Mouse (Mus musculus): ENCODE results near the gene Olfr1036. TPM values are rescaled to one million over a fixed set of nuclear protein-coding genes. Genes with fewer than 3 reads are reported as not detected.

Olfr1036 gene
- not detected in 2 replicates for polyA plus RNA-seq (2012; rRNA removed)

DNA sequence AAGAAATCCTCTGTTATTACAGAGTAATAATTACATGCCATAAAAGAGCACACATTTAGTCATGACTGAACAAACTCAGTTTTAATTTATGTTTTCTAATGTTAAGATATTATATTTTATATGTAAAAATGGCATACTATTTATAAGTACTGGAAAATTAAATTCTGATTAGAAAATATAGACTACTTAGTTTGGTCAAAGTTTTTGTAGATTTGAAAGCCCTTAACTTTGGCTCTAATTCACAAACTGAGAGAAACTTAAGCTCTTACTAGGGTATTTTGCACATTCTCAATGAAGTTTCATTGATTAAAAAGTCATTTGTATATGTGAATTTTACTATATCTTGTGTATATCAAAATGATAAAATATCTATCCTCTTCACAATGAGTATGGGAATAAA is at the start of gene Olfr1036:
Olfr1036 (plus strand) TSS at position 301 of the 400 bp plus-strand sequence.

DNA sequence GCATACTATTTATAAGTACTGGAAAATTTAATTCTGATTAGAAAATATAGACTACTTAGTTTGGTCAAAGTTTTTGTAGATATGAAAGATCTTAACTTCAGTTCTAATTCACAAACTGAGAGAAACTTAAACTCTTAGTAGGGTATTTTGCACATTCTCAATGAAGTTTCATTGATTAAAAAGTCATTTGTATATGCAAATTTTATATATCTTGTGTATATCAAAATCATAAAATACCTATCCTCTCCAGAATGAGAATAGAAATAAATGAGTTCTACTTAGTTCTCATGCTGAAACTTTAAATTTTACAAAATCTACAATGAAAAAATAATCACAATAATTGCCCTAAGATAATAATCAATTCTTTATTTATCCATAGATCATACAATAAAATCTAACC is 28.2 kb upstream of the Olfr1036 start, which contains the start of gene Olfr1034:
Olfr1034 (plus strand) TSS at position 301 of the 400 bp plus-strand sequence.

GRCm38 (mm10) chr2:86087285-86087684 is 13.5 kb downstream of the Olfr1036 start, which contains the start of gene Olfr1037:
Gene Olfr1037, minus strand, starts transcription at chr2:86087385.

Other genes with a start within 250 kb of the Olfr1036 start
- not detected in 2 replicates for gene Olfr1019, start 228.5 kb upstream of the Olfr1036 start, polyA plus RNA-seq (2012; rRNA removed)
- gene Olfr1020, start 227.0 kb upstream of the Olfr1036 start, polyA plus RNA-seq (2012; rRNA removed), result not detected in 2 replicates
- gene Olfr1022, start 205.4 kb upstream of the Olfr1036 start, polyA plus RNA-seq (2012; rRNA removed), result not detected in 2 replicates
- not detected in 2 replicates for gene Olfr1023, start 188.4 kb upstream of the Olfr1036 start, polyA plus RNA-seq (2012; rRNA removed)
- gene Olfr1024, start 168.9 kb upstream of the Olfr1036 start, polyA plus RNA-seq (2012; rRNA removed), result not detected in 2 replicates
- gene Olfr1025-ps1, start 158.8 kb upstream of the Olfr1036 start, polyA plus RNA-seq (2012; rRNA removed), result not detected in 2 replicates
- not detected in 2 replicates for gene Olfr1026, start 152.4 kb upstream of the Olfr1036 start, polyA plus RNA-seq (2012; rRNA removed)
- not detected in 2 replicates for gene Olfr1028, start 123.6 kb upstream of the Olfr1036 start, polyA plus RNA-seq (2012; rRNA removed)
- not detected in 2 replicates for gene Olfr1029, start 100.1 kb upstream of the Olfr1036 start, polyA plus RNA-seq (2012; rRNA removed)
- gene Olfr1030, start 94.7 kb upstream of the Olfr1036 start, polyA plus RNA-seq (2012; rRNA removed), result not detected in 2 replicates
- gene Olfr1031, start 83.7 kb upstream of the Olfr1036 start, polyA plus RNA-seq (2012; rRNA removed), result not detected in 2 replicates
- gene Olfr1032, start 68.5 kb upstream of the Olfr1036 start, polyA plus RNA-seq (2012; rRNA removed), result not detected in 2 replicates
- 0.08 and 0.14 TPM in 2 replicates for gene Olfr1033, start 53.4 kb upstream of the Olfr1036 start, polyA plus RNA-seq (2012; rRNA removed)
- gene Olfr1034, start 28.1 kb upstream of the Olfr1036 start, polyA plus RNA-seq (2012; rRNA removed), result 0.03 TPM in 1 of 2 replicates, not detected in the other
- gene Olfr1037, start 13.4 kb downstream of the Olfr1036 start, polyA plus RNA-seq (2012; rRNA removed), result not detected in 2 replicates
- not detected in 2 replicates for gene Olfr1039, start 61.9 kb downstream of the Olfr1036 start, polyA plus RNA-seq (2012; rRNA removed)
- not detected in 2 replicates for gene Olfr1040, start 72.7 kb downstream of the Olfr1036 start, polyA plus RNA-seq (2012; rRNA removed)
- not detected in 2 replicates for gene Olfr1042, start 87.8 kb downstream of the Olfr1036 start, polyA plus RNA-seq (2012; rRNA removed)
- gene Olfr1043, start 93.5 kb downstream of the Olfr1036 start, polyA plus RNA-seq (2012; rRNA removed), result not detected in 2 replicates
- not detected in 2 replicates for gene Olfr1044, start 103.8 kb downstream of the Olfr1036 start, polyA plus RNA-seq (2012; rRNA removed)
- gene Olfr52, start 111.7 kb downstream of the Olfr1036 start, polyA plus RNA-seq (2012; rRNA removed), result not detected in 2 replicates
- gene Olfr1045, start 129.0 kb downstream of the Olfr1036 start, polyA plus RNA-seq (2012; rRNA removed), result not detected in 2 replicates
- not detected in 2 replicates for gene Olfr1046, start 145.3 kb downstream of the Olfr1036 start, polyA plus RNA-seq (2012; rRNA removed)
- gene Olfr1047, start 157.4 kb downstream of the Olfr1036 start, polyA plus RNA-seq (2012; rRNA removed), result not detected in 2 replicates
- gene Olfr1048, start 166.3 kb downstream of the Olfr1036 start, polyA plus RNA-seq (2012; rRNA removed), result not detected in 2 replicates
- gene Olfr1049, start 184.3 kb downstream of the Olfr1036 start, polyA plus RNA-seq (2012; rRNA removed), result not detected in 2 replicates
- not detected in 2 replicates for gene Olfr1051, start 205.1 kb downstream of the Olfr1036 start, polyA plus RNA-seq (2012; rRNA removed)
- not detected in 2 replicates for gene Olfr1052, start 218.5 kb downstream of the Olfr1036 start, polyA plus RNA-seq (2012; rRNA removed)
- not detected in 2 replicates for gene Olfr1053, start 241.3 kb downstream of the Olfr1036 start, polyA plus RNA-seq (2012; rRNA removed)

Data from colon, adult 2 months (tissue).